Mouse (Mus musculus): ENCODE measurements around the gene Slc39a8. TPM values are rescaled to one million over a fixed set of nuclear protein-coding genes. Genes with fewer than 3 reads are reported as not detected.
A peak's percentile ranks its signal among the peaks of the same experiment; 100 is the strongest.

Slc39a8 gene
- 4.2 and 5.4 TPM in 2 replicates for polyA plus RNA-seq (2012)

GRCm38 (mm10) chr3:135825016-135825753 lies at the start of gene Slc39a8:
Gene Slc39a8, plus strand, starts transcription at chr3:135825279.
- TF ChIP-seq TAL1 (IDR thresholded peaks at IDR 0.05; ENCODE audit: low read length) (no peak), GATA1 (IDR thresholded peaks at IDR 0.05; ENCODE audit: low read length) (peak; percentile 48; the same call in 1 of the 2 replicates)
- peaks cover 57% of the 10 kb centered on the region for H3K4me1 ChIP-seq (ENCODE audit: control insufficient read depth)

GRCm38 (mm10) chr3:135785065-135785464 lies 40.0 kb upstream of the Slc39a8 start:
- TF ChIP-seq GATA1 (IDR thresholded peaks at IDR 0.05; ENCODE audit: low read length), result no peak
- TF ChIP-seq TAL1 (IDR thresholded peaks at IDR 0.05; ENCODE audit: low read length), result no peak
- H3K27me3 ChIP-seq (ENCODE audit: control insufficient read depth), result no peaks in the 10 kb centered on the region
- no peaks in the 10 kb centered on the region for H3K36me3 ChIP-seq (ENCODE audit: control insufficient read depth)
- H3K4me1 ChIP-seq (ENCODE audit: control insufficient read depth), result no peaks in the 10 kb centered on the region
- H3K4me3 ChIP-seq (replicated peaks), result no peak overlapping the region
- no peaks in the 10 kb centered on the region for H3K9me3 ChIP-seq (ENCODE audit: control insufficient read depth, low read length)

More at GRCm38 (mm10) chr3:135825016-135825753, at the start of gene Slc39a8:
- Histone ChIP-seq H3K9me3 (ENCODE audit: control insufficient read depth, low read length) (no peaks in the 10 kb centered on the region), H3K4me3 (replicated peaks) (peak within 1 kb of the TSS; percentile 95), H3K27me3 (ENCODE audit: control insufficient read depth) (no peaks in the 10 kb centered on the region), H3K36me3 (ENCODE audit: control insufficient read depth) (peaks cover 20% of the 10 kb centered on the region)

GRCm38 (mm10) chr3:135796117-135796516 lies 29.0 kb upstream of the Slc39a8 start:
- H3K9me3 ChIP-seq (ENCODE audit: control insufficient read depth, low read length), result peaks cover 3% of the 10 kb centered on the region; the same call in 1 of the 2 replicates
- no peak overlapping the region for H3K4me3 ChIP-seq (replicated peaks)
- H3K27me3 ChIP-seq (ENCODE audit: control insufficient read depth), result no peaks in the 10 kb centered on the region
- H3K36me3 ChIP-seq (ENCODE audit: control insufficient read depth), result no peaks in the 10 kb centered on the region
- no peaks in the 10 kb centered on the region for H3K4me1 ChIP-seq (ENCODE audit: control insufficient read depth)
- TF ChIP-seq GATA1 (IDR thresholded peaks at IDR 0.05; ENCODE audit: low read length) (no peak), TAL1 (IDR thresholded peaks at IDR 0.05; ENCODE audit: low read length) (no peak)

- TF ChIP-seq GATA1 (IDR thresholded peaks at IDR 0.05; ENCODE audit: low read length), result no peak
- no peak for TF ChIP-seq TAL1 (IDR thresholded peaks at IDR 0.05; ENCODE audit: low read length)
- Histone ChIP-seq H3K9me3 (ENCODE audit: control insufficient read depth, low read length) (peaks cover 3% of the 10 kb centered on the region; the same call in 1 of the 2 replicates), H3K4me1 (ENCODE audit: control insufficient read depth) (no peaks in the 10 kb centered on the region), H3K4me3 (replicated peaks) (no peak overlapping the region), H3K36me3 (ENCODE audit: control insufficient read depth) (no peaks in the 10 kb centered on the region), H3K27me3 (ENCODE audit: control insufficient read depth) (no peaks in the 10 kb centered on the region)
These were observed 26.8 kb upstream of the Slc39a8 start for GRCm38 (mm10) chr3:135798241-135798640.

- Histone ChIP-seq H3K36me3 (ENCODE audit: control insufficient read depth) (no peaks in the 10 kb centered on the region), H3K9me3 (ENCODE audit: control insufficient read depth, low read length) (peaks cover 3% of the 10 kb centered on the region; the same call in 1 of the 2 replicates), H3K4me3 (replicated peaks) (no peak overlapping the region), H3K4me1 (ENCODE audit: control insufficient read depth) (no peaks in the 10 kb centered on the region), H3K27me3 (ENCODE audit: control insufficient read depth) (no peaks in the 10 kb centered on the region)
- TF ChIP-seq TAL1 (IDR thresholded peaks at IDR 0.05; ENCODE audit: low read length), result no peak
- no peak for TF ChIP-seq GATA1 (IDR thresholded peaks at IDR 0.05; ENCODE audit: low read length)
These were observed 26.4 kb upstream of the Slc39a8 start for GRCm38 (mm10) chr3:135798665-135799064.

GRCm38 (mm10) chr3:135814665-135815064 lies 10.4 kb upstream of the Slc39a8 start:
- H3K4me3 ChIP-seq (replicated peaks), result no peak overlapping the region
- H3K36me3 ChIP-seq (ENCODE audit: control insufficient read depth), result no peaks in the 10 kb centered on the region
- H3K9me3 ChIP-seq (ENCODE audit: control insufficient read depth, low read length), result no peaks in the 10 kb centered on the region
- TF ChIP-seq GATA1 (IDR thresholded peaks at IDR 0.05; ENCODE audit: low read length) (no peak), TAL1 (IDR thresholded peaks at IDR 0.05; ENCODE audit: low read length) (no peak)
- H3K27me3 ChIP-seq (ENCODE audit: control insufficient read depth), result no peaks in the 10 kb centered on the region
- H3K4me1 ChIP-seq (ENCODE audit: control insufficient read depth), result peaks cover 2% of the 10 kb centered on the region

GRCm38 (mm10) chr3:135815973-135816727 lies 8.9 kb upstream of the Slc39a8 start:
- Histone ChIP-seq H3K4me1 (ENCODE audit: control insufficient read depth) (peaks cover 2% of the 10 kb centered on the region), H3K27me3 (ENCODE audit: control insufficient read depth) (no peaks in the 10 kb centered on the region), H3K36me3 (ENCODE audit: control insufficient read depth) (no peaks in the 10 kb centered on the region), H3K9me3 (ENCODE audit: control insufficient read depth, low read length) (no peaks in the 10 kb centered on the region), H3K4me3 (replicated peaks) (no peak overlapping the region)
- TF ChIP-seq TAL1 (IDR thresholded peaks at IDR 0.05; ENCODE audit: low read length) (no peak), GATA1 (IDR thresholded peaks at IDR 0.05; ENCODE audit: low read length) (no peak)

- H3K36me3 ChIP-seq (ENCODE audit: control insufficient read depth), result no peaks in the 10 kb centered on the region
- TF ChIP-seq GATA1 (IDR thresholded peaks at IDR 0.05; ENCODE audit: low read length) (no peak), TAL1 (IDR thresholded peaks at IDR 0.05; ENCODE audit: low read length) (no peak)
- H3K4me3 ChIP-seq (replicated peaks), result no peak overlapping the region
- H3K9me3 ChIP-seq (ENCODE audit: control insufficient read depth, low read length), result no peaks in the 10 kb centered on the region
- peaks cover 2% of the 10 kb centered on the region for H3K4me1 ChIP-seq (ENCODE audit: control insufficient read depth)
- H3K27me3 ChIP-seq (ENCODE audit: control insufficient read depth), result no peaks in the 10 kb centered on the region
These were observed 8.0 kb upstream of the Slc39a8 start for GRCm38 (mm10) chr3:135817124-135817523.

GRCm38 (mm10) chr3:135824436-135824835 lies 643 bp upstream of the Slc39a8 start:
- no peaks in the 10 kb centered on the region for H3K27me3 ChIP-seq (ENCODE audit: control insufficient read depth)
- H3K36me3 ChIP-seq (ENCODE audit: control insufficient read depth), result peaks cover 13% of the 10 kb centered on the region
- peaks cover 50% of the 10 kb centered on the region for H3K4me1 ChIP-seq (ENCODE audit: control insufficient read depth)
- TF ChIP-seq GATA1 (IDR thresholded peaks at IDR 0.05; ENCODE audit: low read length), result no peak
- TF ChIP-seq TAL1 (IDR thresholded peaks at IDR 0.05; ENCODE audit: low read length), result no peak
- H3K9me3 ChIP-seq (ENCODE audit: control insufficient read depth, low read length), result no peaks in the 10 kb centered on the region
- H3K4me3 ChIP-seq (replicated peaks), result peak overlapping the region; percentile 95
